Mouse (Mus musculus) MEL (cell line): ENCODE data around the gene Gipc3. TPM values are rescaled to one million over a fixed set of nuclear protein-coding genes. Genes with fewer than 3 reads are reported as not detected.

Source experiments
- DNase-seq: peaks from one replicate; pipeline ENCODE4 v3.0.0; 2011; ENCODE audit warnings: low read depth, low spot score
- H3K27ac ChIP-seq: 2 replicates; pipeline ENCODE4 v1.5.1; 2012; ENCODE audit warnings: low read depth, mild to moderate bottlenecking, control low read depth, low read length, moderate library complexity; ENCODE audit not compliant: control insufficient read depth
- H3K27me3 ChIP-seq, 2 experiments: fragments of 150-350 bp in 1 of 2; sonication (generic) in 1 of 2; 2 replicates each; pipeline ENCODE4 v1.6.1; 2012; ENCODE audit warnings: low read length in 2 of 2, mild to moderate bottlenecking in 2 of 2, improper control_type of control experiment in 1 of 2, moderate library complexity in 1 of 2; ENCODE audit not compliant: insufficient read depth in 2 of 2, control insufficient read depth in 1 of 2
- H3K36me3 ChIP-seq, 2 experiments: 2 replicates each; pipeline ENCODE4 v1.6.1; 2012 to 2014; ENCODE audit warnings: low read length in 2 of 2, improper control_type of control experiment in 1 of 2, inconsistent platforms in 1 of 2, mild to moderate bottlenecking in 1 of 2; ENCODE audit not compliant: insufficient read depth in 2 of 2, control insufficient read depth in 1 of 2
- H3K4me1 ChIP-seq, 2 experiments: fragments of 150-350 bp in 1 of 2; sonication (generic) in 1 of 2; 2 replicates each; pipeline ENCODE4 v1.6.1; 2012; ENCODE audit warnings: low read length in 2 of 2, improper control_type of control experiment in 1 of 2, mild to moderate bottlenecking in 1 of 2; ENCODE audit not compliant: insufficient read depth in 2 of 2, control insufficient read depth in 1 of 2
- H3K4me3 ChIP-seq, 2 experiments: fragments of 150-350 bp in 1 of 2; sonication (generic) in 1 of 2; 2 replicates each; pipeline ENCODE4 v1.5.1; 2012; ENCODE audit warnings: low read depth in 2 of 2, low read length in 2 of 2, mild to moderate bottlenecking in 2 of 2, moderate library complexity in 2 of 2, control low read depth in 1 of 2, improper control_type of control experiment in 1 of 2; ENCODE audit not compliant: control insufficient read depth in 1 of 2, insufficient read depth in 1 of 2
- H3K79me2 ChIP-seq: 2 replicates; pipeline ENCODE4 v1.6.1; 2012; ENCODE audit warnings: mild to moderate bottlenecking, low read length, moderate library complexity; ENCODE audit not compliant: control insufficient read depth, poor library complexity, insufficient read depth
- H3K9ac ChIP-seq: 2 replicates; pipeline ENCODE4 v1.6.1; 2012; ENCODE audit warnings: low read depth, mild to moderate bottlenecking, control low read depth, low read length, moderate library complexity; ENCODE audit not compliant: control insufficient read depth, poor library complexity, severe bottlenecking
- H3K9me3 ChIP-seq: fragments of 150-350 bp; sonication (generic); replicated peaks from 2 replicates; pipeline ENCODE4 v1.6.1; 2012; ENCODE audit warnings: mild to moderate bottlenecking, low read length, improper control_type of control experiment, moderate library complexity; ENCODE audit not compliant: insufficient read depth
- ELF1 ChIP-seq: IDR thresholded peaks from 2 replicates; pipeline ENCODE4 v1.6.1; 2014; ENCODE audit warnings: low read depth, mild to moderate bottlenecking, inconsistent platforms, low read length, improper control_type of control experiment, moderate library complexity
- GABPA ChIP-seq: IDR thresholded peaks from 2 replicates; pipeline ENCODE4 v1.6.1; 2012; ENCODE audit warnings: low read depth, mild to moderate bottlenecking, inconsistent platforms, low read length, improper control_type of control experiment, moderate library complexity
- GATA1 ChIP-seq: IDR thresholded peaks from 2 replicates; pipeline ENCODE4 v1.6.1; 2011; ENCODE audit warnings: low read depth, low read length, improper control_type of control experiment
- HCFC1 ChIP-seq: IDR thresholded peaks from 2 replicates; pipeline ENCODE4 v1.6.1; 2012; ENCODE audit warnings: low read depth, mild to moderate bottlenecking, inconsistent platforms, low read length, improper control_type of control experiment, moderate library complexity
- JUND ChIP-seq: IDR thresholded peaks from 2 replicates; pipeline ENCODE4 v1.6.1; 2011; ENCODE audit warnings: low read depth, mild to moderate bottlenecking, improper control_type of control experiment, low read length
- KAT2A ChIP-seq: conservative IDR thresholded peaks from 2 replicates; pipeline ENCODE4 v1.6.1; 2012; ENCODE audit warnings: low read depth, low read length, improper control_type of control experiment, inconsistent platforms
- MAFK ChIP-seq: IDR thresholded peaks from 2 replicates; pipeline ENCODE4 v1.6.1; 2011; ENCODE audit warnings: low read depth, mild to moderate bottlenecking, low read length, improper control_type of control experiment, borderline replicate concordance
- MAZ ChIP-seq: IDR thresholded peaks from 2 replicates; pipeline ENCODE4 v1.6.1; 2012; ENCODE audit warnings: low read depth, mild to moderate bottlenecking, inconsistent platforms, low read length, improper control_type of control experiment
- MEF2A ChIP-seq: IDR thresholded peaks from 2 replicates; pipeline ENCODE4 v1.6.1; 2014; ENCODE audit warnings: low read depth, mild to moderate bottlenecking, inconsistent platforms, low read length, improper control_type of control experiment; ENCODE audit not compliant: poor library complexity, insufficient replicate concordance, severe bottlenecking; ENCODE audit errors: extremely low read depth
- MYB ChIP-seq: IDR thresholded peaks from 2 replicates; pipeline ENCODE4 v1.6.1; 2011; ENCODE audit warnings: mild to moderate bottlenecking, low read depth, low read length, improper control_type of control experiment
- NELFE ChIP-seq: IDR thresholded peaks from 2 replicates; pipeline ENCODE4 v1.6.1; 2011; ENCODE audit warnings: low read depth, low read length, improper control_type of control experiment
- NRF1 ChIP-seq: IDR thresholded peaks from 2 replicates; pipeline ENCODE4 v1.6.1; 2014; ENCODE audit warnings: low read depth, mild to moderate bottlenecking, inconsistent platforms, low read length, improper control_type of control experiment, moderate library complexity; ENCODE audit not compliant: poor library complexity, insufficient read depth, severe bottlenecking
- POLR2AphosphoS2 ChIP-seq: IDR thresholded peaks from 2 replicates; pipeline ENCODE4 v1.6.1; 2011; ENCODE audit warnings: low read length, improper control_type of control experiment
- RAD21 ChIP-seq: IDR thresholded peaks from 2 replicates; pipeline ENCODE4 v1.6.1; 2011; ENCODE audit warnings: mild to moderate bottlenecking, low read depth, low read length, improper control_type of control experiment
- RCOR1 ChIP-seq: IDR thresholded peaks from 2 replicates; pipeline ENCODE4 v1.6.1; 2012; ENCODE audit warnings: low read depth, mild to moderate bottlenecking, inconsistent platforms, low read length, improper control_type of control experiment
- SIN3A ChIP-seq: IDR thresholded peaks from 2 replicates; pipeline ENCODE4 v1.6.1; 2012; ENCODE audit warnings: low read length, improper control_type of control experiment, inconsistent platforms
- SMC3 ChIP-seq: IDR thresholded peaks from 2 replicates; pipeline ENCODE4 v1.6.1; 2011; ENCODE audit warnings: low read depth, low read length, improper control_type of control experiment
- TAL1 ChIP-seq: IDR thresholded peaks from 2 replicates; pipeline ENCODE4 v1.6.1; 2012; ENCODE audit warnings: mild to moderate bottlenecking, inconsistent platforms, low read length, moderate library complexity, mixed read lengths
- TCF12 ChIP-seq: IDR thresholded peaks from 2 replicates; pipeline ENCODE4 v1.6.1; 2014; ENCODE audit warnings: low read depth, mild to moderate bottlenecking, inconsistent platforms, low read length, improper control_type of control experiment, moderate library complexity
- UBTF ChIP-seq: IDR thresholded peaks from 2 replicates; pipeline ENCODE4 v1.6.1; 2012; ENCODE audit warnings: low read depth, mild to moderate bottlenecking, inconsistent platforms, low read length, improper control_type of control experiment, moderate library complexity, borderline replicate concordance; ENCODE audit not compliant: insufficient read depth
- ZC3H11A ChIP-seq: IDR thresholded peaks from 2 replicates; pipeline ENCODE4 v1.6.1; 2012; ENCODE audit warnings: low read depth, mild to moderate bottlenecking, inconsistent platforms, low read length, improper control_type of control experiment
- ZKSCAN1 ChIP-seq: IDR thresholded peaks from 2 replicates; pipeline ENCODE4 v1.6.1; 2012; ENCODE audit warnings: low read depth, mild to moderate bottlenecking, inconsistent platforms, low read length, improper control_type of control experiment, moderate library complexity
- ZNF384 ChIP-seq: IDR thresholded peaks from 2 replicates; pipeline ENCODE4 v1.6.1; 2012; ENCODE audit warnings: low read depth, mild to moderate bottlenecking, inconsistent platforms, low read length, improper control_type of control experiment
- polyA plus RNA-seq, 2 experiments: library from polyadenylated mRNA; stranded (reverse) in 1 of 2; unstranded in 1 of 2; fragments of >175 nt in 1 of 2; fragments of >200 nt in 1 of 2; gene quantifications; 2 replicates each; pipeline versions ENCODE4 v1.2.1 to v1.2.4; 2012; ENCODE audit warnings: low replicate concordance in 2 of 2, low read depth in 1 of 2; ENCODE audit not compliant: insufficient read length in 2 of 2, insufficient read depth in 1 of 2, missing spikeins in 1 of 2
- total RNA-seq: library from RNA; depleted of rRNA; stranded (reverse); fragments of 300-350 nt; gene quantifications from 2 replicates; pipeline ENCODE4 v1.2.3, GENCODE M21; 2012

Gene Gipc3
- total and polyA plus RNA-seq, 3 experiments = not detected

DNA sequence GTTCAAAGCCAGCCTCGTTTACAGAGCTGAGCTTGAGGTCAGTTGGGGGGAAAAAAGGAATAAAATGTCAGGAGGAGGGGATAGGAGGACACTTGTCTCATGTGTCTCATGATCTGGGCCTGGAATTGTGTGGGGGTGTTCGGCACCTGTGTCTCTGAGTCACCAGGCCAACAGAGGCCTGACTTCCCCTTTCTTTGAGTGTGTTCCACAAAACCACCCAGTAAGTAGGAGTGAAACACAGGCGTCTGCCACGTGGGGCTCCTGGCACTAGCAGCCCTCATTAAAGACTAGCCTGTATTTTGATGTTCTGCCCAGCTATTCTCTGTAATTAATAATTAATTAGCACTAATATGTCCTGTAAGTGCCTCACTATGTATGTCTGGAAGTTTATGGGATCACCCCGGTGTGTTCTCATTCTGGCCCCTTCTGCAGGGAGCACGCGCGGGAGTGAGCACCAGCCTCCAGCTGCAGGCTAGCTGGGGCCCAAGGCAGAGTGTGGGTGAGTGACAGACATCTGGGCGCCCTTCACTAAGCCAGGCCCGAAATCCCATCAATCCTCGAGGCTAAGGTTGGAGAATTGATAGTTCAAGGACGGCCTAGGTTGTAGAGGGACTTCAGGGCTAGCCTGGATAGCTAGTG is 13.4 kb upstream of the Gipc3 start (continued):
- TF ChIP-seq MAFK (no peak), MEF2A (no peak), TAL1 (no peak), ELF1 (0 out of 2 replicates have a peak, but pooled peaks have one; percentile 26), NRF1 (peak; percentile 41; the same call in 1 of the 2 replicates), RAD21 (no peak), RCOR1 (0 out of 2 replicates have a peak, but pooled peaks have one; percentile 19)

- H3K27me3 ChIP-seq = no peaks in the 10 kb centered on the region
- H3K9ac ChIP-seq = no peak overlapping the region; the same call in 1 of the 2 replicates
- DNase-seq = no peak
- no peak overlapping the region for H3K4me3 ChIP-seq
- H3K79me2 ChIP-seq = peaks cover 27% of the 10 kb centered on the region
- no peaks in the 10 kb centered on the region for H3K9me3 ChIP-seq
- H3K36me3 ChIP-seq = peaks cover 0 to 24% of the 10 kb centered on the region in 2 experiments; a peak in 3 of 4 replicates
- peak overlapping the region; percentile 96 for H3K27ac ChIP-seq
- peaks cover 3 to 33% of the 10 kb centered on the region in 2 experiments; a peak in 3 of 4 replicates for H3K4me1 ChIP-seq
- no peak for TF ChIP-seq MYB
- TF ChIP-seq GABPA = no peak
- TF ChIP-seq GATA1 = peak; percentile 51; the same call in 1 of the 2 replicates
- peak; percentile 75 for TF ChIP-seq RCOR1
- TF ChIP-seq ZC3H11A = no peak
These were observed 12.5 kb upstream of the Gipc3 start for GRCm38 (mm10) chr10:81355533-81355932.

GRCm38 (mm10) chr10:81354738-81355477 is 11.8 kb upstream of the Gipc3 start:
- Histone ChIP-seq H3K27ac (no peak overlapping the region), H3K27me3 (no peaks in the 10 kb centered on the region), H3K79me2 (peaks cover 28% of the 10 kb centered on the region), H3K36me3 (peaks cover 0 to 24% of the 10 kb centered on the region in 2 experiments; a peak in 2 of 4 replicates), H3K4me3 (no peak overlapping the region), H3K9me3 (no peaks in the 10 kb centered on the region), H3K9ac (no peak overlapping the region), H3K4me1 (peaks cover 3 to 33% of the 10 kb centered on the region in 2 experiments; a peak in 3 of 4 replicates)
- DNase-seq = no peak
- no peak for TF ChIP-seq ZNF384
- no peak for TF ChIP-seq ELF1
- no peak for TF ChIP-seq SIN3A
- no peak for TF ChIP-seq POLR2AphosphoS2
- TF ChIP-seq RCOR1 = no peak
- no peak for TF ChIP-seq HCFC1
- no peak for TF ChIP-seq NELFE
- TF ChIP-seq UBTF = no peak
- TF ChIP-seq SMC3 = no peak
- no peak for TF ChIP-seq MAZ
- no peak for TF ChIP-seq KAT2A
- no peak for TF ChIP-seq ZKSCAN1
- TF ChIP-seq TCF12 = no peak
- TF ChIP-seq GABPA = no peak
- TF ChIP-seq JUND = no peak
